Mouse (Mus musculus) erythroblast, embryonic 14.5 days (primary cell): Measurements from ENCODE around the gene Cpm. TPM values are rescaled to one million over a fixed set of nuclear protein-coding genes. Genes with fewer than 3 reads are reported as not detected.
"Not testable (repeated sequence)": the region's sequence is repeated elsewhere in the genome, so short reads cannot be mapped to it uniquely, and the experiment has no call there.

Source experiments
- H3K27me3 ChIP-seq: 2 replicates; pipeline ENCODE4 v1.6.1; 2012; ENCODE audit warnings: inconsistent platforms; ENCODE audit not compliant: control insufficient read depth
- H3K36me3 ChIP-seq: 2 replicates; pipeline ENCODE4 v1.6.1; 2012; ENCODE audit warnings: mild to moderate bottlenecking, inconsistent platforms; ENCODE audit not compliant: control insufficient read depth
- H3K4me1 ChIP-seq: 2 replicates; pipeline ENCODE4 v1.6.1; 2012; ENCODE audit warnings: inconsistent platforms; ENCODE audit not compliant: control insufficient read depth
- H3K4me3 ChIP-seq: replicated peaks from 2 replicates; pipeline ENCODE3; 2012; ENCODE audit warnings: moderate library complexity, mild to moderate bottlenecking, inconsistent platforms
- H3K9me3 ChIP-seq: 2 replicates; pipeline ENCODE4 v1.6.1; 2012; ENCODE audit warnings: low read length, inconsistent platforms, mixed read lengths; ENCODE audit not compliant: control insufficient read depth
- GATA1 ChIP-seq: IDR thresholded peaks from 2 replicates; pipeline ENCODE4 v1.6.1; 2012; ENCODE audit warnings: low read length, inconsistent platforms, mixed read lengths
- TAL1 ChIP-seq: IDR thresholded peaks from 3 replicates; pipeline ENCODE4 v1.6.1; 2012; ENCODE audit warnings: low read length, inconsistent platforms, mixed read lengths
- polyA plus RNA-seq: library from polyadenylated mRNA; stranded (reverse); fragments of >175 nt; gene quantifications from 2 replicates; pipeline ENCODE4 v1.2.3, GENCODE M21; 2012

Gene Cpm
- polyA plus RNA-seq, 1 experiment: not detected

DNA sequence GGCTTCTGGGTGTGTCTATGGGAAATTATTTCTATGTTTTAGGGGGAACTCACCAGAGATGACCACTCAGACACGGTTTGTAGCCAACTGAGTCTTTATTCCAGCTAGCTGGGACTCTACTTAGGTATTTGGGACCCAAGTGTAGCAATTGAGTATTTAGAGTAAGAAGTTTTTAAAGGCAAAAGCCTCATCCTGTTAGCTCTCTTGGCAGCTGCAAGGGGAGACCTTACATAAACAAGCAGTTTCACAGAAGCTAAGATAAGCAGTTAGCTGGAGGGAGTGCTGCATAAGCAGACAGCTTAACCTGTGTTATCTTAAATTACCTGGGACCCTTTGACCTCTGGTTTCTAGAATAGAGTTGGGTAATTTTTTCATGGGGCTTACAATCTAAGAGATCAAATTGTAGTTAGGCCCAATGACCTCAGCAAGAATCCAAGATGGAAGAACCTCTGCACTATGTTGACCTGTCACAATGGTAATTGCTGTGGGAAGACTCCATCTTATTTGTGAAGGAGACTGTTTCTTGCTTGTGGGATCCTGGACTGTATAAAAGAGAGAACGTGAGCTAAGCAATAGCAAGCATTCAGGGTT is 18.4 kb upstream of the Cpm start:
- H3K36me3 ChIP-seq: no peaks in the 10 kb centered on the region
- no peaks in the 10 kb centered on the region for H3K27me3 ChIP-seq
- no peak overlapping the region for H3K4me3 ChIP-seq
- no peaks in the 10 kb centered on the region for H3K9me3 ChIP-seq
- TF ChIP-seq TAL1: no peak
- no peak for TF ChIP-seq GATA1
- H3K4me1 ChIP-seq: no peaks in the 10 kb centered on the region

GRCm38 (mm10) chr10:117611503-117611902 is 17.8 kb upstream of the Cpm start:
- TF ChIP-seq TAL1 (no peak), GATA1 (no peak)
- H3K4me3 ChIP-seq: no peak overlapping the region
- H3K9me3 ChIP-seq: no peaks in the 10 kb centered on the region
- H3K27me3 ChIP-seq: no peaks in the 10 kb centered on the region
- no peaks in the 10 kb centered on the region for H3K36me3 ChIP-seq
- H3K4me1 ChIP-seq: no peaks in the 10 kb centered on the region

DNA sequence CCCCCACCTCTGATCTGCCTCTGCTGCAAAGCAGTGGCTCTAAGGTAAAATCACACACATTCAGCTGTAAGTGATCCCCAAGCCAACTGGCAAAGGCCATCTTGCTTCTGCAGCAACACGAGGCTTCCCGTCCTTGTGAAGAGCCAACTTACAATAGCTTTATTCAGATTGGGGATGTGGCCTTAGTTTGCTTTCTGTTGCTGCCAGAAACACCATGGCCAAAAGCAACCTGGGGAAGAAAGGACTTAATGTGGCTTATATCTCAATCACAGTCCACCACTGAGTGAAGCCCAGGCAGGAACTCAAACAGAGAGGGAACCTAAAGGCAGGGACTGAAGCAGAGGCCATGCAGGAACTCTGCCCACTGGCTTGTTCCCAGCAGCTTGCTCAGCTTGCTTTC is 17.3 kb upstream of the Cpm start:
- no peaks in the 10 kb centered on the region for H3K36me3 ChIP-seq
- no peaks in the 10 kb centered on the region for H3K9me3 ChIP-seq
- no peaks in the 10 kb centered on the region for H3K4me1 ChIP-seq
- TF ChIP-seq GATA1: no peak
- no peak for TF ChIP-seq TAL1
- H3K4me3 ChIP-seq: no peak overlapping the region
- H3K27me3 ChIP-seq: no peaks in the 10 kb centered on the region

DNA sequence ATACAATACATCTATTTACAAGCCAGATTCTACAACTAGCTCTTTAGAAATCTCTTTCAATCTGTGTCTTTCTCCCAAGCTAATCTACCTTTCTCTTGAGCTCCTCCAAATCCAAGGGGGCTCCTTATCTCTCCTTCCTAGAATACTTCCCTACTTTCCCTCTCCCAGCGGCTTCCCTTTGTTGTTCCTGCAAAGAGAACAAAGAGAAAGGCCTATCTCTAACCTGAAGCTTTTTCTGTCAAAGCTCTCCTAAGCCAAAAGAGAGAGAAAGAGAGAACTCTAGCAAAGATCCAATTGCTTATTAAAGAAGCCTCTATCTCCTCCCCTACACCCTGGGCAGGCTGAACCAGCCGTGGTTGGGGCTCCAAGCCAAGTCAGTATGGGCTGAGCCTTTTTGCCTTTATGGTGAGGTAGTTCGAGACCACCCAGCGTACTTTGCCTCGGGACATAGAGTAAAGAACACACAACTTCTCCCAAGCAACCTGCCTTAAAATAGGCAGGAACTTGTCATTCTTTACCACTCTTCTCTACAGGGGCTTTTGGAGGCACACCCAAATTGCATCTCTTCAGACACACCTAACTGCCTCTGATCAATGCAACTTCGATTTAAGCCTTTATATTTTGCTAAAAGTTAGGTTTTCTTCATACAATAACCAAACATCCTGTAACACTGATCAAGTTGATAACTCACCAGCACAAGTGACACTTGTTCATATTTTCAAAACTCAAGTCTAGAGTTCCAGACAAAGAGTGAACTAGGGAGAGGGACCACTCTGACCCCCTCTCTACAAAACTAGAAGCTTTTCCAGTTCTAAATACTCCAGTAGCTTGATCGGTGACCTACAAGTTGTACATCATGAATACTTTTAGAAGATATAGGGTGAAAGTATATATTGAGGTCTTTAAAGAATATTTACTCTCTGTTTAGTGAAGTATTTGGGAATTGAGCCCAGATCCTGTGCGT is 16.4 kb upstream of the Cpm start:
- Histone ChIP-seq H3K4me1 (no peaks in the 10 kb centered on the region), H3K4me3 (no peak overlapping the region), H3K36me3 (no peaks in the 10 kb centered on the region), H3K27me3 (no peaks in the 10 kb centered on the region), H3K9me3 (no peaks in the 10 kb centered on the region)
- TF ChIP-seq TAL1 (no peak), GATA1 (no peak)

DNA sequence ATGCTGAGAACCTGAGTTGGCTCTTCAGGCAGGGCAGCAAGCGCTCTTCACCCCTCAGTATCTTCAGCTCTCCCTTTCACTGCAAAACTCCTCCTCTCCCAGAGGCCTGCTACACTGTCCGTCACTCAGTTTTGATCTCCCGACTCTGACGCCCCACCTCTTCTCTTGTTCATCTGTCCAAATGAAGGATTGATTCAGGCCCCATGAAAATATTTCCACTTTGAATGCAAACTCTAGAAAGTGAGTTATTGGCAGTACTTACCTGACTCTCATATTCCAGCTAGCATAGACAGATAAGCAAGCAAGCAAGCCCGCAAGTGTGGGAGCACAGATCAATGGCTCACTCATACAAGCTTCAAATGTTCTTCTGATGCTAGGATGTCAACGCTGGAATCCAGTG is 15.3 kb upstream of the Cpm start:
- Histone ChIP-seq H3K4me3 (no peak overlapping the region), H3K9me3 (no peaks in the 10 kb centered on the region), H3K36me3 (no peaks in the 10 kb centered on the region), H3K4me1 (no peaks in the 10 kb centered on the region), H3K27me3 (no peaks in the 10 kb centered on the region)
- TF ChIP-seq GATA1: no peak
- no peak for TF ChIP-seq TAL1

DNA sequence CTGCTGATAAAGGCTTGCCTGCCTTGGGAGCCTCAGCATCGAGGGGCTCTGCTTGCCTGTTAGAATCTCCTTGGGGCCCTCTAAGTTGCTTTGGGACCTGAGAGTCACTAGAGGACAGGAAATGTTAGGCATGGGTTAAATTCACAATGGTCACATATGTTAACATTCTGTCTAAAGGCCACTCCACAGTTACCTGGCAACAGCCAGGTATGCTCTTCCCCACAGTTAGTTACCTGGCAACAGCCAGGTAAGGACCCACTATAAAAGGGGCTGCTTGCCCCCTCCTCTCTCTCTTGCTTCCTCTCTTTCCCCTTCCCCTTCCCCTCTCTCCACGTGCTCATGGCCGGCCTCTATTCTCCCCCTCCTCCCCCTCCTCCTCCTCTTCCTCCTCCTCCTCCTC is 14.9 kb upstream of the Cpm start:
- TF ChIP-seq TAL1 (no peak), GATA1 (no peak)
- H3K27me3 ChIP-seq: no peaks in the 10 kb centered on the region
- no peaks in the 10 kb centered on the region for H3K4me1 ChIP-seq
- no peaks in the 10 kb centered on the region for H3K36me3 ChIP-seq
- no peak overlapping the region for H3K4me3 ChIP-seq
- no peaks in the 10 kb centered on the region for H3K9me3 ChIP-seq

GRCm38 (mm10) chr10:117615239-117615638 is 14.1 kb upstream of the Cpm start:
- no peaks in the 10 kb centered on the region for H3K27me3 ChIP-seq
- no peaks in the 10 kb centered on the region for H3K36me3 ChIP-seq
- TF ChIP-seq GATA1 (no peak), TAL1 (no peak)
- no peak overlapping the region for H3K4me3 ChIP-seq
- H3K9me3 ChIP-seq: no peaks in the 10 kb centered on the region
- H3K4me1 ChIP-seq: no peaks in the 10 kb centered on the region

DNA sequence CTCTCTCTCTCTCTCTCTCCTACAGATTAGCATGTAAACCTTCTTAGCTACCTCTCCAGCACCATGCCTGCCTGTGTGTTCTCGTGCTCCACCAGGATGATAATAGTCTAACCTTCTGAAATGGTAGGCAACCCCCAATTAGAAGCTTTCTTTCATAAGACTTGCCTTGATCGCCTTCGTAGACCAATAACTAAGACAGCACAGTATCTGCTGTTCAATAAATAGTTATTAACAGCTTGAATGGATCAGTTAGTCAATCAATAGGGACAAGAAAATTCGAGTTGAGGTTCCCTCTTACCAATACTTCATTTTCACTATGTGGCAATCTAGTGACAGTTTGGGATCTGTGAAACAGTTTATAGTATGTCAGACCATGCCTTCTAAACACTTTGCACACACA is 13.6 kb upstream of the Cpm start:
- no peaks in the 10 kb centered on the region for H3K4me1 ChIP-seq
- no peaks in the 10 kb centered on the region for H3K27me3 ChIP-seq
- H3K9me3 ChIP-seq: no peaks in the 10 kb centered on the region
- H3K4me3 ChIP-seq: no peak overlapping the region
- TF ChIP-seq GATA1: no peak
- no peaks in the 10 kb centered on the region for H3K36me3 ChIP-seq

DNA sequence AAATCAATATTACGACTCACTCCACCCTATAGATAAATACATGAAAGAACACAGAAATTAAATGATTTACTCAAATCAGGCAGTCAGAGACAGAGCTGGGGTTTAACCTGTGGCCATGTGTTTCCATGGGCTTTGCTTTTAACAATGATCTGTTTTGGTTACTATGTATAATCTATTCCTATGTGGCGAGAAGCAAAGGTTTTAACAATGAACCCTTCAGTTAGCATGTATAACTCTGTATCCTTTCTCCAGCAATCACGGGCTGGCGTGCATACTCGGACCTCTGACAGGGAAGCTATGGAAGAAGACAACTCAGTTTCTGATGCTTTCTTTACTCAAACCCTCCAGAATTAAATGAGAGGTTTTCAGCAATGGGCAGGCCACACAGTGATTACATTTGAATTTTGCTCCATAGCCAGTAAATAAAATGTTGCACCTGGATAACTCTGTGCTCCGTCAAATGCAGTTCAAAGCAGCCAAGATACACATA is 13.1 kb upstream of the Cpm start:
- TF ChIP-seq TAL1 (no peak), GATA1 (no peak)
- Histone ChIP-seq H3K4me3 (no peak overlapping the region), H3K27me3 (no peaks in the 10 kb centered on the region), H3K4me1 (no peaks in the 10 kb centered on the region), H3K36me3 (no peaks in the 10 kb centered on the region), H3K9me3 (no peaks in the 10 kb centered on the region)

DNA sequence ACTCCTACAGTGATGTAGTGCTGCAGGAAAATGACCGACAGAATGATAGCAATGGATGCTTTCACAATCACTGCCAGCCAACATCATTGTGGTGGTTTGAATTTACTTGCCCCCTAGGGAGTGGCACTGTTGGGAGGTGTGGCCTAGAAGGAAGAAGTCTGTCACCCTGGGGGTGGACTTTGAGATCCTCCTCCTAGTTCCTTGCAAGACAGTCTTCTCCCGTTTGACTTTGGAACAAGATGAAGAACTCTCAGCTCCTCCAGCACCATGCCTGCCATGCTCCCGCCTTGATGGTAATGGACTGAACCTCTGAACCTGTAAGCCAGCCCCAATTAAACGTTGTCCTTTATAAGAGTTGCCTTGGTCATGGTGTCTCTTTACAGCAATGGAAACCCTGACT is 12.5 kb upstream of the Cpm start:
- H3K27me3 ChIP-seq, H3K4me1 ChIP-seq, H3K9me3 ChIP-seq, H3K36me3 ChIP-seq, H3K4me3 ChIP-seq: not testable (repeated sequence)
